Mouse (Mus musculus) monocyte, adult 5-6 weeks (primary cell): Measurements from ENCODE around the gene Tjp2. TPM values are rescaled to one million over a fixed set of nuclear protein-coding genes. Genes with fewer than 3 reads are reported as not detected.

ENCODE experiments used
- total RNA-seq: library from RNA; stranded (forward); fragments of 200-1000, 200-491, 200-594 nt; gene quantifications from 3 replicates; pipeline ENCODE4 v1.2.3, GENCODE M21; 2017

The Tjp2 gene
- total RNA-seq, 1 experiment from 2014 or later, result 7.0 TPM

Other genes starting within 250 kb of the Tjp2 start
- gene Fam189a2, start 194.0 kb downstream of the Tjp2 start, total RNA-seq, result not detected in 3 replicates
- gene Fxn, start 55.6 kb upstream of the Tjp2 start, total RNA-seq, result 1.2 to 7.1 TPM (median 4.4 TPM) in 3 replicates